Mouse (Mus musculus) kidney, adult 2 months (tissue): ENCODE measurements around the gene Insig1. TPM values are rescaled to one million over a fixed set of nuclear protein-coding genes. Genes with fewer than 3 reads are reported as not detected.

Source experiments
- DNase-seq: peaks from one replicate; pipeline ENCODE4 v3.0.0; 2021
- H3K27ac ChIP-seq: fragments of 200-500 bp; 2 replicates; pipeline ENCODE4 v1.5.1; 2012; ENCODE audit warnings: low read depth, low read length, control low read depth, inconsistent platforms; ENCODE audit not compliant: insufficient read depth
- H3K27me3 ChIP-seq: fragments of 200-500 bp; replicated peaks from 2 replicates; pipeline ENCODE4 v1.6.1; 2012; ENCODE audit warnings: mild to moderate bottlenecking, moderate library complexity, low read length, inconsistent platforms; ENCODE audit not compliant: control insufficient read depth, insufficient read depth
- H3K36me3 ChIP-seq: fragments of 200-500 bp; 2 replicates; pipeline ENCODE4 v1.6.1; 2012; ENCODE audit warnings: mild to moderate bottlenecking, moderate library complexity, low read length, inconsistent platforms; ENCODE audit not compliant: control insufficient read depth, insufficient read depth
- H3K4me1 ChIP-seq: fragments of 200-500 bp; 2 replicates; pipeline ENCODE4 v1.6.1; 2011; ENCODE audit warnings: low read length; ENCODE audit not compliant: control insufficient read depth, insufficient read depth
- H3K4me3 ChIP-seq: fragments of 200-500 bp; 2 replicates; pipeline ENCODE4 v1.5.1; 2011; ENCODE audit warnings: mild to moderate bottlenecking, low read depth, low read length, control low read depth; ENCODE audit not compliant: insufficient read depth
- CTCF ChIP-seq: fragments of 200-500 bp; conservative IDR thresholded peaks from 2 replicates; pipeline ENCODE4 v1.5.1; 2011; ENCODE audit warnings: low read depth, mild to moderate bottlenecking, control low read depth, low read length, moderate library complexity, mixed read lengths; ENCODE audit not compliant: insufficient read depth, insufficient read length
- POLR2A ChIP-seq: fragments of 200-500 bp; IDR thresholded peaks from one replicate; pipeline ENCODE4 v1.6.1; 2011; ENCODE audit warnings: low read depth, low read length, control low read depth
- WGBS: fragments of 180-500 bp; shearing (Covaris S2); methylation state at CpG from one replicate; pipeline ENCODE4 v1.1.7; 2018; 5-methylcytosine and 5-hydroxymethylcytosine counted together
- polyA plus RNA-seq: library from polyadenylated mRNA; depleted of rRNA; stranded (reverse); fragments of >200 nt; gene quantifications from 2 replicates; pipeline ENCODE4 v1.2.3, GENCODE M21; 2012

The Insig1 gene
- polyA plus RNA-seq, 1 experiment, result 52.0 TPM

- WGBS, result 69% methylated on average over 6 of the region's 6 CpGs
- DNase-seq, result no peak
- Histone ChIP-seq H3K4me1 (no peaks in the 10 kb centered on the region), H3K36me3 (no peaks in the 10 kb centered on the region), H3K4me3 (no peak overlapping the region), H3K27me3 (no peaks in the 10 kb centered on the region), H3K27ac (no peak overlapping the region)
- TF ChIP-seq POLR2A, result no peak
- no peak for TF ChIP-seq CTCF
Observed at GRCm38 (mm10) chr5:28094846-28095245, 23.7 kb downstream of the Insig1 start.

DNA sequence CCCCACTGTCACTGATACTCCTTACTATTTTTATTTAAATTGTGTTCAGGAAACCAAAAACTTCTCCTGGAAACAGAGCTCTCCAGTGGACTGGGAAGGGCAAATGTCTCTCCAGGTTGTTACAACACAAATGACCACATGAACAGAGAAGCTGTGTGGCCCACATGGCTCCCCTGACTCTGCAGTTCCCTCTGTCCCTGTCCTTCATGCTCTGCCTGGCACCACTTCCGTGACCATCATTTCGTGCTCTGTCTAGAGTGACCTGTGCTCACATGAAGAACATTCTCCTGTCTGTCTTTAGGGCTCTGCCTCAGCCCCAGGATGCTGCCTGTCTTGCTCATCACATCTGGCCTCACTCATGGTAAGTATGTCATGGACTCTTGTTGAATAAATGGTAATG lies 24.5 kb downstream of the Insig1 start:
- no peak overlapping the region for H3K27ac ChIP-seq
- WGBS, result 39% methylated on average over 2 of the region's 2 CpGs
- no peak for TF ChIP-seq CTCF
- no peak for TF ChIP-seq POLR2A
- DNase-seq, result no peak
- H3K4me3 ChIP-seq, result no peak overlapping the region
- H3K27me3 ChIP-seq, result no peaks in the 10 kb centered on the region
- no peaks in the 10 kb centered on the region for H3K4me1 ChIP-seq
- no peaks in the 10 kb centered on the region for H3K36me3 ChIP-seq

DNA sequence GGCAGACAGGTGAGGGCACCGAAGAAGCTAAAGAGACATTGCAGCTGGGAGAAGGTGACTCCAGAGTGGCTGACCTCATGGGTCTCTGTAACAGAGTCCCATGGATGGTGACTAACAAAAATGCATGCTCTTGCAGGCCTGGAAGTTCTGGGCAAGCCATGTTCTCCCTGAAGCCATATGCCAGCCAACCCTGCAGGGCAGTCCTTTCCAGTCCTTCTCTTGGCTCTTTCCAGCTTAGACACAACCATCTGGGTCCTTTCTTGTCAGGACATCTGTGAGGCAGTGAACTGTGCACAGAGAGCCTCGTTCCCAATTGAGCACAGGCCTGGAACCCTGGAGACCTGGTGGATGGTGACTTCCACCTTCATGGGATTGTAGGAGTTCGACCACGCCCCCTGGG lies 35.8 kb downstream of the Insig1 start:
- no peak for TF ChIP-seq POLR2A
- TF ChIP-seq CTCF, result no peak
- DNase-seq, result no peak
- H3K27me3 ChIP-seq, result no peaks in the 10 kb centered on the region

DNA sequence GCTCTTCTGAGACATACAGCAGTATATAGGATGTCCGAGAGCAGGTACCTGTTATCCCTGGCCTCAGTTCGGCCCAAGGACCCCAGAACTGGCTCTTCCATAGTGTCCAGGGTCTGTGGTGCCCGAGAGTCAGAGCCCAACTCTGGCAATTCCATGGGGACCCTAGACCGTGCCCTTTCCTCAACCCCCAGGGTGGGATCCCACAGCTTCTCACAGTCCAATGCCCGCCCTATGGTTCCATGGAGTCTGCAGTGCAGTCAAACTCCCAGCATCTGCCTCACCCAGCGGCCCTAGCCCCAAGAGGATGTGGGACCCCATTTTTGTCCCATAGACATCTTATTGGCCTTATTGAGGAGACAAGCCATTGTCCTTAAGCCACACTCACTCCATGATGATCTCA lies 36.8 kb downstream of the Insig1 start:
- H3K4me3 ChIP-seq, result no peak overlapping the region
- H3K4me1 ChIP-seq, result no peaks in the 10 kb centered on the region
- no peak for DNase-seq
- 86% methylated on average over 6 of the region's 6 CpGs for WGBS
- no peaks in the 10 kb centered on the region for H3K27me3 ChIP-seq
- no peak overlapping the region for H3K27ac ChIP-seq
- TF ChIP-seq POLR2A (no peak), CTCF (no peak)
- H3K36me3 ChIP-seq, result no peaks in the 10 kb centered on the region

More for the DNA sequence above, 35.8 kb downstream of the Insig1 start:
- Histone ChIP-seq H3K36me3 (no peaks in the 10 kb centered on the region), H3K4me1 (no peaks in the 10 kb centered on the region), H3K27ac (no peak overlapping the region), H3K4me3 (no peak overlapping the region)
- WGBS, result 75% methylated on average over 4 of the region's 4 CpGs

- no peak for DNase-seq
- 45% methylated on average over 2 of the region's 2 CpGs for WGBS
- H3K36me3 ChIP-seq, result no peaks in the 10 kb centered on the region
- H3K27me3 ChIP-seq, result no peaks in the 10 kb centered on the region
- no peak overlapping the region for H3K4me3 ChIP-seq
- no peaks in the 10 kb centered on the region for H3K4me1 ChIP-seq
- no peak overlapping the region for H3K27ac ChIP-seq
- no peak for TF ChIP-seq POLR2A
- TF ChIP-seq CTCF, result no peak
Observed at GRCm38 (mm10) chr5:28110881-28111280, 39.7 kb downstream of the Insig1 start.

- DNase-seq, result no peak
- no peak overlapping the region for H3K4me3 ChIP-seq
- H3K4me1 ChIP-seq, result no peaks in the 10 kb centered on the region
- WGBS, result 29% methylated on average over 13 of the region's 13 CpGs
- no peak overlapping the region for H3K27ac ChIP-seq
- H3K27me3 ChIP-seq, result no peaks in the 10 kb centered on the region; the same call in none of the 2 replicates
- TF ChIP-seq POLR2A (no peak), CTCF (no peak)
- no peaks in the 10 kb centered on the region for H3K36me3 ChIP-seq
Observed at GRCm38 (mm10) chr5:28117251-28117880, 46.2 kb downstream of the Insig1 start.

- no peak overlapping the region for H3K27ac ChIP-seq
- peak; percentile 65 for DNase-seq
- TF ChIP-seq CTCF (no peak), POLR2A (no peak)
- H3K36me3 ChIP-seq, result no peaks in the 10 kb centered on the region
- WGBS, result 4% methylated on average over 30 of the region's 30 CpGs
- peak overlapping the region; percentile 37; the same call in 1 of the 2 replicates for H3K4me3 ChIP-seq
- no peaks in the 10 kb centered on the region for H3K4me1 ChIP-seq
- H3K27me3 ChIP-seq, result no peaks in the 10 kb centered on the region; the same call in none of the 2 replicates
Observed at GRCm38 (mm10) chr5:28117882-28118530, 46.8 kb downstream of the Insig1 start.
